Mouse (Mus musculus) lung, postnatal 0 days (tissue): Measurements from ENCODE around the gene Gabbr2.

Experiments used
- CTCF ChIP-seq: IDR thresholded peaks from 2 replicates; pipeline ENCODE4 v1.5.1; 2016; ENCODE audit warnings: antibody characterized with exemption, mild to moderate bottlenecking
- EP300 ChIP-seq: IDR thresholded peaks from 2 replicates; pipeline ENCODE4 v1.6.1; 2016; ENCODE audit warnings: antibody characterized with exemption, mild to moderate bottlenecking, control low read depth

DNA sequence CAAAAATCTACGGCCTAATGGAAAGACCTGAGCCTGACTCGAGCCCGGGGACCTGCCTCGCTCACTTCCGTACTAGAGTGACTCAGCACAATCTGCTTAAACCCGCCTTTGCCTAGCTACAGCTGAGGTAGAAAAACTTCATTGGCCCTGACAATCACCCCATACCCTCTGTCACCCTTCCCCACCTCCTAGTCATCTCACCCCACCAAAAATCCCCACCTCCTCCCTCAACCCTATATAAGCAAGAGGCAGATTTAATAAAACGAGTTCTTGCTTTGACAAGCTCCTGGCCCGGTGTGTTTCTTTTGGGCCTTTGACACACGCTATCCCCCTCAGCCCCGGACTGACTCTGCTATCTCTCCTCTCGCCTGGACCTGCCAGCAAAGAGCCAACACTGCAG is 323.1 kb downstream of the Gabbr2 start:
- TF ChIP-seq EP300 (no peak), CTCF (no peak)
